ENCODE assay signal across 24 mouse cellular contexts in genomic region chr5:12584886-12585285, GRCm38 (mm10).
DNase-seq lines count a peak whose midpoint lies in the region; ATAC-seq and TF ChIP-seq lines count a peak whose summit lies in the region.
"Had no signal": no experiment of that assay in that cellular context is flagged by ENCODE, and none has a peak within 500 bp of the region (broad histone marks: within the 10 kb centered on the region; RNA-seq: fewer than 3 reads in every experiment).

No protein-coding gene starts in this region.

- TF ChIP-seq CTCF in stomach, postnatal 0 days (IDR thresholded peaks at IDR 0.05; ENCODE audit: low read depth): no peak

- H3K4me3 ChIP-seq in stomach, postnatal 0 days (ENCODE audit: low read depth, low read length): no peak overlapping the region
- H3K4me3 ChIP-seq: forebrain, embryonic 15.5 days; heart, embryonic 12.5 days; heart, embryonic 15.5 days; hindbrain, embryonic 10.5 days; hindbrain, embryonic 13.5 days; intestine, embryonic 15.5 days had no signal

- H3K4me1 ChIP-seq in stomach, postnatal 0 days (replicated peaks; ENCODE audit: control insufficient read depth, insufficient read depth): no peaks in the 10 kb centered on the region
- H3K4me1 ChIP-seq: heart, embryonic 12.5 days; heart, embryonic 15.5 days; hindbrain, embryonic 13.5 days; intestine, embryonic 15.5 days had no signal

- H3K9ac ChIP-seq in stomach, postnatal 0 days (ENCODE audit: low read length): no peak overlapping the region
- H3K9ac ChIP-seq: forebrain, embryonic 15.5 days; heart, embryonic 12.5 days; heart, embryonic 15.5 days; hindbrain, embryonic 13.5 days; intestine, embryonic 15.5 days had no signal

- no peaks in the 10 kb centered on the region for H3K27me3 ChIP-seq in stomach, postnatal 0 days (ENCODE audit: control insufficient read depth, insufficient read depth, low read length)
- H3K27me3 ChIP-seq: forebrain, embryonic 15.5 days; heart, embryonic 12.5 days; heart, embryonic 15.5 days; intestine, embryonic 15.5 days had no signal

- TF ChIP-seq EP300 in stomach, postnatal 0 days (optimal IDR thresholded peaks at IDR 0.05): no peak

- no peak for ATAC-seq in stomach, postnatal 0 days (ENCODE audit: low FRiP score, low TSS enrichment)
- ATAC-seq: CD4-positive, CD25-positive, alpha-beta regulatory T cell, adult 4 months; forebrain, embryonic 15.5 days; hindbrain, embryonic 16.5 days; intestine, embryonic 15.5 days had no signal

- DNase-seq in embryo, embryonic 10 days (ENCODE audit: low spot score): peak; percentile 40
- DNase-seq in embryo, embryonic 9.5 days (ENCODE audit: extremely low spot score): no peak
- DNase-seq in 3T3-L1 (ENCODE audit: low read depth, low spot score): peak; percentile 75
- DNase-seq in embryo, embryonic 11 days: peak; percentile 39
- DNase-seq in mesoderm, embryonic 11.5 days (ENCODE audit: low read depth, low spot score): peak; percentile 59
- DNase-seq in stomach, postnatal 0 days (ENCODE audit: low spot score): no peak
- DNase-seq in natural killer cell, adult 2 months (ENCODE audit: low spot score in 2 of 2): no peak
- DNase-seq: adrenal gland, adult 8-10 months; adrenal gland, postnatal 36 days; cerebellum, adult 18-20 months; cerebellum, adult 9-10 months; cerebellum, postnatal 14 days; gastrocnemius, postnatal 25 days; heart, adult 18-20 months; heart, postnatal 10 days; heart, postnatal 36 days had no signal

- no peaks in the 10 kb centered on the region for H3K36me3 ChIP-seq in stomach, postnatal 0 days (ENCODE audit: control insufficient read depth, insufficient read depth, low read length)
- H3K36me3 ChIP-seq: forebrain, embryonic 15.5 days; heart, embryonic 15.5 days; hindbrain, embryonic 10.5 days; hindbrain, embryonic 13.5 days; intestine, embryonic 15.5 days had no signal

- no peak overlapping the region for H3K27ac ChIP-seq in stomach, postnatal 0 days (replicated peaks)
- H3K27ac ChIP-seq: forebrain, embryonic 15.5 days; heart, embryonic 15.5 days; hindbrain, embryonic 10.5 days; hindbrain, embryonic 13.5 days; intestine, embryonic 15.5 days had no signal

- no peak overlapping the region for H3K4me2 ChIP-seq in stomach, postnatal 0 days (replicated peaks; ENCODE audit: low read depth)
- H3K4me2 ChIP-seq: forebrain, embryonic 15.5 days; heart, embryonic 12.5 days; heart, embryonic 15.5 days; hindbrain, embryonic 13.5 days; intestine, embryonic 15.5 days had no signal

- H3K9me3 ChIP-seq in stomach, postnatal 0 days (ENCODE audit: control insufficient read depth, low read length): no peaks in the 10 kb centered on the region
- H3K9me3 ChIP-seq: forebrain, embryonic 15.5 days; heart, embryonic 12.5 days; heart, embryonic 15.5 days; hindbrain, embryonic 10.5 days; hindbrain, embryonic 13.5 days; intestine, embryonic 15.5 days had no signal

- WGBS in stomach, postnatal 0 days: 90% methylated on average over 9 of the region's 9 CpGs

Comparison
In these comparisons a context has a peak if more than half of its experiments do, and no peak if none do; other contexts are left out.
1. DNase-seq: peak in embryo, embryonic 10 days (single experiment), 3T3-L1 (single experiment), embryo, embryonic 11 days (single experiment) and mesoderm, embryonic 11.5 days (single experiment); none in embryo, embryonic 9.5 days (single experiment), stomach, postnatal 0 days (single experiment) and natural killer cell, adult 2 months (0 of 2).